11 mouse cellular contexts compared by ENCODE assay signal in genomic region chr4:54967721-54968120, GRCm38 (mm10). TPM values are rescaled to one million over a fixed set of nuclear protein-coding genes. Genes with fewer than 3 reads are reported as not detected.
DNase-seq lines count a peak whose midpoint lies in the region; ATAC-seq and TF ChIP-seq lines count a peak whose summit lies in the region.
"Had no signal": no experiment of that assay in that cellular context is flagged by ENCODE, and none has a peak within 500 bp of the region (broad histone marks: within the 10 kb centered on the region; RNA-seq: fewer than 3 reads in every experiment).

No protein-coding gene starts in this region.

- TF ChIP-seq CTCF in hindbrain, postnatal 0 days (IDR thresholded peaks at IDR 0.05; ENCODE audit: low read depth), result no peak

- H3K4me1 ChIP-seq in hindbrain, postnatal 0 days (ENCODE audit: insufficient read depth, low read length), result peaks cover 19% of the 10 kb centered on the region
- H3K4me1 ChIP-seq in hindbrain, embryonic 16.5 days (ENCODE audit: control insufficient read depth, insufficient read depth, low read depth, low read length), result peaks cover 22% of the 10 kb centered on the region
- peaks cover 16% of the 10 kb centered on the region; the same call in 1 of the 2 replicates for H3K4me1 ChIP-seq in midbrain, embryonic 14.5 days (ENCODE audit: control insufficient read depth, insufficient read depth, low read length)

- no peak overlapping the region for H3K4me2 ChIP-seq in hindbrain, postnatal 0 days (ENCODE audit: low read depth, low read length)
- H3K4me2 ChIP-seq in hindbrain, embryonic 16.5 days (ENCODE audit: low read length), result no peak overlapping the region
- H3K4me2 ChIP-seq in midbrain, embryonic 14.5 days (ENCODE audit: low read length), result no peak overlapping the region
- H3K4me2 ChIP-seq: limb, embryonic 13.5 days had no signal

- intact Hi-C loops in heart, postnatal 36 days (cut with DNase I), result no loop called here

- H3K27ac ChIP-seq in hindbrain, postnatal 0 days, result no peak overlapping the region
- H3K27ac ChIP-seq in hindbrain, embryonic 16.5 days (ENCODE audit: low read depth, low read length), result no peak overlapping the region
- H3K27ac ChIP-seq in midbrain, embryonic 14.5 days (replicated peaks; ENCODE audit: low read depth, low read length), result no peak overlapping the region
- H3K27ac ChIP-seq: limb, embryonic 13.5 days; macrophage had no signal

- H3K9me3 ChIP-seq in hindbrain, postnatal 0 days (ENCODE audit: low read length), result no peaks in the 10 kb centered on the region
- no peaks in the 10 kb centered on the region for H3K9me3 ChIP-seq in hindbrain, embryonic 16.5 days (ENCODE audit: control insufficient read depth, low read length)
- H3K9me3 ChIP-seq in midbrain, embryonic 14.5 days (ENCODE audit: control insufficient read depth, low read length), result no peaks in the 10 kb centered on the region
- H3K9me3 ChIP-seq: limb, embryonic 13.5 days had no signal

- no peak overlapping the region for H3K4me3 ChIP-seq in hindbrain, postnatal 0 days (ENCODE audit: low read length)
- no peak overlapping the region for H3K4me3 ChIP-seq in hindbrain, embryonic 16.5 days (ENCODE audit: low read length)
- H3K4me3 ChIP-seq in midbrain, embryonic 14.5 days (replicated peaks; ENCODE audit: low read depth, low read length), result no peak overlapping the region
- H3K4me3 ChIP-seq: layer of hippocampus, adult 2 months; limb, embryonic 13.5 days had no signal

- H3K9ac ChIP-seq in hindbrain, postnatal 0 days (replicated peaks; ENCODE audit: low read length), result no peak overlapping the region
- no peak overlapping the region for H3K9ac ChIP-seq in hindbrain, embryonic 16.5 days (ENCODE audit: low read depth, low read length)
- H3K9ac ChIP-seq in midbrain, embryonic 14.5 days (replicated peaks; ENCODE audit: low read length), result no peak overlapping the region
- H3K9ac ChIP-seq: limb, embryonic 13.5 days had no signal

- ATAC-seq in hindbrain, postnatal 0 days, result no peak
- no peak for ATAC-seq in hindbrain, embryonic 16.5 days
- ATAC-seq in midbrain, embryonic 14.5 days (ENCODE audit: low FRiP score, low TSS enrichment), result no peak

- peak; percentile 14 for DNase-seq in hindbrain, postnatal 0 days (ENCODE audit: low spot score)
- DNase-seq in adrenal gland, postnatal 14 days, result peak; percentile 84
- peak; percentile 16 to 40 for DNase-seq in heart, postnatal 36 days
- peak; percentile 53 for DNase-seq in lung, postnatal 14 days
- DNase-seq in midbrain, embryonic 14.5 days, result no peak
- DNase-seq in yolk sac, embryonic 10.5 days (ENCODE audit: low spot score), result no peak
- DNase-seq in layer of hippocampus, adult 8-10 months (ENCODE audit: low spot score in 2 of 2), result no peak

- 56% methylated on average over 5 of the region's 5 CpGs for WGBS in hindbrain, postnatal 0 days
- 64% methylated on average over 5 of the region's 5 CpGs for WGBS in hindbrain, embryonic 16.5 days
- 81% methylated on average over 5 of the region's 5 CpGs for WGBS in midbrain, embryonic 14.5 days

- no peaks in the 10 kb centered on the region for H3K36me3 ChIP-seq in hindbrain, postnatal 0 days (ENCODE audit: insufficient read depth, low read length)
- no peaks in the 10 kb centered on the region for H3K36me3 ChIP-seq in hindbrain, embryonic 16.5 days (ENCODE audit: control insufficient read depth, insufficient read depth, low read length)
- peaks cover 15% of the 10 kb centered on the region for H3K36me3 ChIP-seq in midbrain, embryonic 14.5 days (ENCODE audit: control insufficient read depth, insufficient read depth, low read length)

- no peaks in the 10 kb centered on the region for H3K27me3 ChIP-seq in hindbrain, postnatal 0 days (ENCODE audit: insufficient read depth, low read length)
- no peaks in the 10 kb centered on the region for H3K27me3 ChIP-seq in hindbrain, embryonic 16.5 days (replicated peaks; ENCODE audit: control insufficient read depth, insufficient read depth, low read length)
- H3K27me3 ChIP-seq in midbrain, embryonic 14.5 days (ENCODE audit: control insufficient read depth, insufficient read depth, low read length), result no peaks in the 10 kb centered on the region
- H3K27me3 ChIP-seq: limb, embryonic 13.5 days had no signal

RNA-seq across cellular contexts. Expression of gene Zfp462, which starts 22.9 kb away (rescaled TPM):
- total RNA-seq in hindbrain, postnatal 0 days (2014; rRNA removed), result 39.4 and 76.7 TPM in 2 replicates
- 5.5 and 6.5 TPM in 2 replicates for polyA plus RNA-seq in hindbrain, postnatal 0 days (2015; fragmentation: Nextera tagmentation; extraction: Ambion mirVana)
- polyA plus RNA-seq in hindbrain, embryonic 16.5 days (2015; fragmentation: Nextera tagmentation; extraction: Ambion mirVana), result 9.0 TPM in 2 replicates
- 46.8 and 48.8 TPM in 2 replicates for total RNA-seq in adrenal gland, postnatal 14 days (2021)
- 1 to 10 TPM; 7.2 to 7.5 TPM for total RNA-seq in heart, postnatal 36 days (2021)
- 19.6 and 25.6 TPM in 2 replicates for polyA plus RNA-seq in midbrain, embryonic 14.5 days (2014; fragmentation: Nextera tagmentation; extraction: Ambion mirVana)
- total RNA-seq in layer of hippocampus, adult 8-10 months (2022), result 10 to 100 TPM; 58.8 to 76.3 (median 64.4) TPM

Comparison
In these comparisons a context has a peak if more than half of its experiments do, and no peak if none do; other contexts are left out.
1. DNase-seq: peak in hindbrain, postnatal 0 days (single experiment), adrenal gland, postnatal 14 days (single experiment), heart, postnatal 36 days (2 of 2) and lung, postnatal 14 days (single experiment); none in midbrain, embryonic 14.5 days (single experiment), yolk sac, embryonic 10.5 days (single experiment) and layer of hippocampus, adult 8-10 months (0 of 2).